Mouse (Mus musculus) C2C12 (cell line): ENCODE measurements around the gene Uckl1.

ENCODE experiments used
- CEBPB ChIP-seq: IDR thresholded peaks from one replicate; pipeline ENCODE4 v1.6.1; 2011; ENCODE audit warnings: low read depth, mild to moderate bottlenecking, control low read depth, moderate library complexity
- CTCF ChIP-seq: IDR thresholded peaks from one replicate; pipeline ENCODE4 v1.5.1; 2011; ENCODE audit not compliant: control insufficient read depth, insufficient read depth, insufficient read length
- FOSL1 ChIP-seq: IDR thresholded peaks from one replicate; pipeline ENCODE4 v1.8.0; 2011; ENCODE audit warnings: mild to moderate bottlenecking, low read length; ENCODE audit not compliant: poor library complexity, insufficient read depth, severe bottlenecking
- MAX ChIP-seq: IDR thresholded peaks from one replicate; pipeline ENCODE4 v1.6.1; 2011; ENCODE audit warnings: mild to moderate bottlenecking, control low read depth
- MYOG ChIP-seq: IDR thresholded peaks from one replicate; pipeline ENCODE4 v1.6.1; 2011; ENCODE audit not compliant: control insufficient read depth, insufficient read length; ENCODE audit errors: extremely low read depth
- USF1 ChIP-seq: IDR thresholded peaks from one replicate; pipeline ENCODE4 v1.6.1; 2011; ENCODE audit warnings: low read depth, mild to moderate bottlenecking, control low read depth, moderate library complexity

DNA sequence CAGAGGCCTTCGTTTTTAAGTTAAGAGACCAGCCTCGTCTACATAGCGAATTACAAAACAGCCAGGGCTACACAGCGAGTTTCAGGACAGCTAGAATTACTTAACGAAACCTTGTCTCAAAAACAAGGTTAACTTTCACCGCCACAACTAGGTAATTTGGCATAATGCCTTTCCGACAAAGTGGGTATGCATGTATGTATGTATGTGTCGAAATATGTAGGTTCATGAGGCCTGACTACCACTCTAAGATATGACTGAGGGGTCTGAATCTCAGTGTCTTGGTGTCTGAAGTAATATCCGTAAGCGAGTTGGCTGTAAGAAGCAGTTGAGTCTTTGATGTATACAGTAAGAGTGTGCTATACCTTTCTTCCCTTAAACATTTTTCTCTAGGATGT lies 17.1 kb upstream of the Uckl1 start:
- TF ChIP-seq CTCF (no peak), USF1 (no peak), CEBPB (no peak), MAX (no peak), MYOG (no peak), FOSL1 (no peak)
